Mouse (Mus musculus): Measurements from ENCODE around the gene Micall1.

The Micall1 gene

GRCm38 (mm10) chr15:79093083-79093839 lies 15.4 kb upstream of the Micall1 start:
- TF ChIP-seq CTCF (conservative IDR thresholded peaks at IDR 0.05; ENCODE audit: low read length) (no peak), NANOG (IDR thresholded peaks at IDR 0.05; ENCODE audit: borderline replicate concordance, low read length) (no peak), POU5F1 (IDR thresholded peaks at IDR 0.05; ENCODE audit: borderline replicate concordance, low read length) (no peak)
- no peaks in the 10 kb centered on the region for H3K9me3 ChIP-seq (ENCODE audit: low read length)
- no peaks in the 10 kb centered on the region for H3K27me3 ChIP-seq (ENCODE audit: insufficient read depth, low read length)
- no peak overlapping the region for H3K4me3 ChIP-seq (replicated peaks; ENCODE audit: low read length)
- H3K4me1 ChIP-seq (replicated peaks; ENCODE audit: low read depth, low read length), result peaks cover 65% of the 10 kb centered on the region
- peaks cover 88% of the 10 kb centered on the region for H3K36me3 ChIP-seq (ENCODE audit: insufficient read depth, low read length)

DNA sequence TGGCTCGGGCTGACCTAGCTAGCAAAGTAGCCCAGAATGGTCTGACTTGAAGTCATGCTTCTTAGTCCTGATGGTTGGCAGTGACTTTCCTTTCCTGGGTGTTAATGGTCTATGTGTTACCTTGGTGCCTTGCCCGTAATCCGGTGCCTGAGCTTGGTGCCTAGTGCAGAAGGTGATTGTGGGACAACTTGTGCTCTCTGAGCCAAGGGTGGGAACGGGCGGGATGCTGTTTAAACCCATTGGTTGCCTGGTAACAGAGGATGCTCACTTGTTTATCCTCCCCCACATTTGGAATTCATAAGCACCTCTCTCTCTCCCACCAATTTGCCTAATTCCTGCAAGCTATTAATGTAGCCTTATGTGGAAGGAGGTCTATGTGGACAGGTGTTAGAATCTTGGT lies 13.2 kb upstream of the Micall1 start:
- H3K36me3 ChIP-seq (ENCODE audit: insufficient read depth, low read length), result peaks cover 65% of the 10 kb centered on the region
- H3K4me1 ChIP-seq (replicated peaks; ENCODE audit: low read depth, low read length), result peaks cover 66% of the 10 kb centered on the region
- TF ChIP-seq NANOG (IDR thresholded peaks at IDR 0.05; ENCODE audit: borderline replicate concordance, low read length), result no peak
- no peak for TF ChIP-seq POU5F1 (IDR thresholded peaks at IDR 0.05; ENCODE audit: borderline replicate concordance, low read length)
- TF ChIP-seq CTCF (conservative IDR thresholded peaks at IDR 0.05; ENCODE audit: low read length), result no peak
- H3K9me3 ChIP-seq (ENCODE audit: low read length), result no peaks in the 10 kb centered on the region
- no peaks in the 10 kb centered on the region for H3K27me3 ChIP-seq (ENCODE audit: insufficient read depth, low read length)
- H3K4me3 ChIP-seq (replicated peaks; ENCODE audit: low read length), result no peak overlapping the region

DNA sequence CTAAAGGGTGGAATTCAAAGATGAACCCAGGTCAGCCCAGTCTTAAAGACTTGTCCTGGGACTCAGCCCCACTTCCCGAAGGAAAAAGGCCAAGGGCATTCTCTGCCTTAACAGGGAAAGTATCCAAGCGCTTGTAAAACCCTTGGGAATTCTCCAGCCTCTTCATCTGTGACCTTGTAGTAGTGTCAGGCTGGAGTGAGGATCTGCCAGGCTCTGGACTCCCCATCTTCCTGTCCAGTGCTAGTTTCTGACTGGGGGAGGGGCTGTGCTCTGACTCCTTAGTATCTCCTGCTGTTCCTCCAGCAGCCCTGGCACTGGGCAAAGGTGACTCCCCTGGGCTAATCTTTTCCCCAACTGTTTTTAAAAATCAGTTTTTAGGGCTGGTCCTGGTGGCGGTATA lies 12.1 kb upstream of the Micall1 start:
- TF ChIP-seq POU5F1 (IDR thresholded peaks at IDR 0.05; ENCODE audit: borderline replicate concordance, low read length), result no peak

GRCm38 (mm10) chr15:79097135-79097534 lies 11.6 kb upstream of the Micall1 start:
- peaks cover 52% of the 10 kb centered on the region for H3K4me1 ChIP-seq (replicated peaks; ENCODE audit: low read depth, low read length)
- no peak for TF ChIP-seq CTCF (conservative IDR thresholded peaks at IDR 0.05; ENCODE audit: low read length)
- TF ChIP-seq POU5F1 (IDR thresholded peaks at IDR 0.05; ENCODE audit: borderline replicate concordance, low read length), result no peak
- TF ChIP-seq NANOG (IDR thresholded peaks at IDR 0.05; ENCODE audit: borderline replicate concordance, low read length), result no peak
- no peak overlapping the region for H3K4me3 ChIP-seq (replicated peaks; ENCODE audit: low read length)
- no peaks in the 10 kb centered on the region for H3K9me3 ChIP-seq (ENCODE audit: low read length)
- H3K27me3 ChIP-seq (ENCODE audit: insufficient read depth, low read length), result no peaks in the 10 kb centered on the region; the same call in 1 of the 2 replicates
- peaks cover 49% of the 10 kb centered on the region for H3K36me3 ChIP-seq (ENCODE audit: insufficient read depth, low read length)

More for the DNA sequence above, 12.1 kb upstream of the Micall1 start:
- Histone ChIP-seq H3K4me1 (replicated peaks; ENCODE audit: low read depth, low read length) (peaks cover 56% of the 10 kb centered on the region), H3K9me3 (ENCODE audit: low read length) (no peaks in the 10 kb centered on the region), H3K4me3 (replicated peaks; ENCODE audit: low read length) (no peak overlapping the region), H3K27me3 (ENCODE audit: insufficient read depth, low read length) (no peaks in the 10 kb centered on the region; the same call in 1 of the 2 replicates), H3K36me3 (ENCODE audit: insufficient read depth, low read length) (peaks cover 55% of the 10 kb centered on the region)

DNA sequence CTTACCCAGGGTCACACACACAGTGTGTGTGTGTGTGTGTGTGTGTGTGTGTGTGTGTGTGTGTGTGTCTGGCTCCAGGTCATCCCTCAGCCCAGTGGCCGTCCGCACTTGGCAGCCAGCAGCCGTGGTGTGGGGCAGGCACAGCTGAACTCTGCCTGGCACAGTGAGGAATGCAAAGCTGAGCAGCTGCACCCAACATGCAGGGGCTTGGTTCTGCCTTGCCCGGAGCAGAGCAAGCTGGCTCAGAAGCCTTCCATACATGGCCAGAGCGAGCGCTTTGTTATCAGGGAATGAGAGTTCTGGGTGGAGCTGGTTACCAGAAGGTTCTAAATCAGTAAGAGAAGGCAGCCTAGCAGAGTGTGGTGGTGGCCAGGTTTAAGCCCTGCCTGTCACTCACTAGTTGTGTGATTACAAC lies 11.1 kb upstream of the Micall1 start:
- Histone ChIP-seq H3K36me3 (ENCODE audit: insufficient read depth, low read length) (peaks cover 44% of the 10 kb centered on the region), H3K9me3 (ENCODE audit: low read length) (no peaks in the 10 kb centered on the region), H3K4me1 (replicated peaks; ENCODE audit: low read depth, low read length) (peaks cover 47% of the 10 kb centered on the region), H3K4me3 (replicated peaks; ENCODE audit: low read length) (no peak overlapping the region), H3K27me3 (ENCODE audit: insufficient read depth, low read length) (no peaks in the 10 kb centered on the region; the same call in 1 of the 2 replicates)
- no peak for TF ChIP-seq NANOG (IDR thresholded peaks at IDR 0.05; ENCODE audit: borderline replicate concordance, low read length)
- no peak for TF ChIP-seq CTCF (conservative IDR thresholded peaks at IDR 0.05; ENCODE audit: low read length)
- no peak for TF ChIP-seq POU5F1 (IDR thresholded peaks at IDR 0.05; ENCODE audit: borderline replicate concordance, low read length)

GRCm38 (mm10) chr15:79098220-79098619 lies 10.5 kb upstream of the Micall1 start:
- Histone ChIP-seq H3K4me3 (replicated peaks; ENCODE audit: low read length) (no peak overlapping the region), H3K4me1 (replicated peaks; ENCODE audit: low read depth, low read length) (peaks cover 45% of the 10 kb centered on the region), H3K9me3 (ENCODE audit: low read length) (no peaks in the 10 kb centered on the region), H3K36me3 (ENCODE audit: insufficient read depth, low read length) (peaks cover 38% of the 10 kb centered on the region), H3K27me3 (ENCODE audit: insufficient read depth, low read length) (no peaks in the 10 kb centered on the region; the same call in 1 of the 2 replicates)
- TF ChIP-seq NANOG (IDR thresholded peaks at IDR 0.05; ENCODE audit: borderline replicate concordance, low read length) (no peak), POU5F1 (IDR thresholded peaks at IDR 0.05; ENCODE audit: borderline replicate concordance, low read length) (no peak), CTCF (conservative IDR thresholded peaks at IDR 0.05; ENCODE audit: low read length) (no peak)

GRCm38 (mm10) chr15:79098868-79099267 lies 9.8 kb upstream of the Micall1 start:
- H3K36me3 ChIP-seq (ENCODE audit: insufficient read depth, low read length), result peaks cover 32% of the 10 kb centered on the region
- no peaks in the 10 kb centered on the region; the same call in 1 of the 2 replicates for H3K27me3 ChIP-seq (ENCODE audit: insufficient read depth, low read length)
- TF ChIP-seq POU5F1 (IDR thresholded peaks at IDR 0.05; ENCODE audit: borderline replicate concordance, low read length) (no peak), CTCF (conservative IDR thresholded peaks at IDR 0.05; ENCODE audit: low read length) (no peak), NANOG (IDR thresholded peaks at IDR 0.05; ENCODE audit: borderline replicate concordance, low read length) (no peak)
- no peak overlapping the region for H3K4me3 ChIP-seq (replicated peaks; ENCODE audit: low read length)
- peaks cover 45% of the 10 kb centered on the region for H3K4me1 ChIP-seq (replicated peaks; ENCODE audit: low read depth, low read length)
- no peaks in the 10 kb centered on the region for H3K9me3 ChIP-seq (ENCODE audit: low read length)

GRCm38 (mm10) chr15:79099456-79099855 lies 9.2 kb upstream of the Micall1 start:
- Histone ChIP-seq H3K36me3 (ENCODE audit: insufficient read depth, low read length) (peaks cover 26% of the 10 kb centered on the region), H3K4me3 (replicated peaks; ENCODE audit: low read length) (no peak overlapping the region), H3K9me3 (ENCODE audit: low read length) (no peaks in the 10 kb centered on the region), H3K4me1 (replicated peaks; ENCODE audit: low read depth, low read length) (peaks cover 45% of the 10 kb centered on the region), H3K27me3 (ENCODE audit: insufficient read depth, low read length) (no peaks in the 10 kb centered on the region; the same call in 1 of the 2 replicates)
- TF ChIP-seq CTCF (conservative IDR thresholded peaks at IDR 0.05; ENCODE audit: low read length) (no peak), POU5F1 (IDR thresholded peaks at IDR 0.05; ENCODE audit: borderline replicate concordance, low read length) (no peak), NANOG (IDR thresholded peaks at IDR 0.05; ENCODE audit: borderline replicate concordance, low read length) (no peak)

Data from E14TG2a.4 (cell line).